Mouse (Mus musculus) urinary bladder, postnatal 36 days (tissue): Measurements from ENCODE around the gene Efcab6.

Experiments
- DNase-seq, 2 experiments: peaks; one replicate each; pipeline ENCODE4 v3.0.0; 2022; ENCODE audit warnings: low spot score in 2 of 2, mixed read lengths in 1 of 2

Gene Efcab6

DNA sequence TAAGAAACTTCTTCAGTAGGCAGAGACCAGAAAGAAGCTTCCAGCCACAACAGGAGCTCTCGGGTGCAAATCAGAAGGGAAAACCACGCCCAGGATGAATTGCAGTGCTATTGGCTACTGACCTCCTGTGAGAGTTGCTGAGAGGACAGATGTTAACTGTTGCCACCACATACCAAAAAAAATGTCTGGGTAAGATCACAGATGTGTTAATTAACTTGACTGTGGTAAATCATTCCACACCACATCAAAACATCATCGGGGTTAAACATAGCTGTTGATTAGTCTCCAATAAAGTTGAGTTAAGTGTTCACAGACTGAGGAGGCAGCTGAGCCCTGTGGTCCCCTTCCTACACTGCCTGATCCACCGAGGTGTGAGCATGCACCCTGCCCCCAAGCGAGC, 88.1 kb downstream of the Efcab6 start:
- DNase-seq: no peak

GRCm38 (mm10) chr15:83972206-83972605, 93.0 kb downstream of the Efcab6 start:
- DNase-seq: no peak

DNA sequence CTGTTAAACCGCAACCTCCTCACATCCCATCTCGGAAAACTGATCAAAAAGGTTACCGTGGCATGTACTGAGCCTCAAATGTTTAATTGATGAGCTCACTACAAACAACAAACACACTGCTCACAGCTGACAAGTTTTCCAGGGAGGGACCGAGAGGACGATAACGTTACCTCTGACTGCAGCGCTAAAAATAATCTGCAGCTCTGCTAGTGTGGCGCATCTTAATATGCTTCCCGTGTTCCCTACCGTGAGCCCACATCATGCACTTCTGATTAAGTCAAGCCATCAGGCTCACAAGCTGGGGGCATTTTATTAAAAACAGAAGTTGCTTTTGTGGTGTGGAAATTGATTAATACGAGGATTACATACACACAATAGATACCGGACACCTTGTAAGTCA, 97.4 kb downstream of the Efcab6 start:
- no peak for DNase-seq

- no peak for DNase-seq
Observed at GRCm38 (mm10) chr15:83965126-83965525, 100.1 kb downstream of the Efcab6 start.

DNA sequence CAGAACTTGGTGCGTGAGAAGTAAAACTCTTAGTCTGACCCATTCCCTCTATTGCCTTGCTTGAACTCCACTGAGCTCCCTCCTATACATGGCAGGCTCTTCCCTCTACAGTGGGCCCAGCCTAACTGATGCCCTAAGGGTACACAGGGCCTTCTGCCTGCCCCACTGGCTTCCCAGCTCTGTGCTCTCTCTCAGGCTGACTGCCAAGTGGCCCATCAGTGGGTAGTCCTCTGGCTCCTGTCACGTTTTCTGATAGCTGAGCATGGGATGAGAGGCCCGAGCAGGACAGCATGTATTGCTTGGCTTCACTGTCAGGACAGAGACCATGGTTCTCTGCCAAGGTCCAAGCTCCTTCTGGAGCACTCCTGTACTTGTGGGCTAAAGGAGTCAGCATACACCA, 106.8 kb downstream of the Efcab6 start:
- DNase-seq: no peak

DNA sequence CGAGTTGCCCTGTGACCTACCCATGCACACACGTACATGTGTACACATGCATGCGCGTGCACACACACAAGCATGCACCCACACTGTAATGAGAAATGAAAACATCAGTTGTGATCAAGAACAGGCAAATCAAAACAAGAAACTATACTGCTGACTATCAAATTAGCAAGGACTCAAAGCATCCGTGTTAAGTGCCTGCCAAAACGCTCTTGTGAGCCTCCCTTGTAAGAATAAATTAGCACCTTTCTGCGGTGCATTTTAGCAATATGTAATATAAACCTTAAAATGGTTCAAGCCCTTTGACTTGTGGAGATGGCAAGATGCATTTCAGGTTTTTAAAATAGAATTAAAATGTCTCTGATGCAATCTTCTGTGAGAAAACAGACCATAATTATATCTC, 108.2 kb downstream of the Efcab6 start:
- no peak for DNase-seq

DNA sequence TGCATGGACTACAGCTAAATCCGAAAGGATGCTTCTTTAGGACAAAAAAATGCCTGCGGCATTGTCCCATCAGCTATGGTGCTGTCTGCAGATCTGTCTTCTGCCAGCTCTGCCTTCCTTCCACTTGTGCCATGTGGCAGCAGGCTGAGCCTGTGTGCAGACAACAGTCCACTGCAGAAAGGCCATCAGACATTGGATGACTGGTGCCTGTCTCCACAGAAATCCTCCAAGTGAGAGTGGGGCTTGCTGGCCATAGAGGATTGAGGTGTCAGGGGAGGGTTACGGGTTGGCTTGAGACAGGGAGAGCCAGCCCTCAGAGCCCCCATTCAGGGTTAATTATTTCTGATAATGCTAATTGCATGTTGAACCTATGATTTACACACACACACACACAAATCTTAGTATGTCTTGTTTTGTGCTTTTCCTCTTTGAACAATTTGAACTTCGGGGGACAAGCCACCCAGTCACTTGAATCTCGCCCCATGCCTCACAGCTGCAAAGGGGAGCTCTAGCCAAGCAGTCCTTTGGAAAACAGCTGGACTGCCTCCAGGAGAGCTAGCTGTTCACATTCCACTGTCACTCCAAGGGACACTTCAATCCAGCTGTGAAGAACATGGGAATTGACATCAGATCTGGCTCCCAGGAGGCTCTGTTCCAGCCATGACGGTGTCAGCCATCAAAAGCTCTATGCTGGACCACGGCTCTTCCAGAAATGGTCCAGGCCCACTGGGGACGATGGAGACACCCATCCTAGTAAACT, 109.1 kb downstream of the Efcab6 start:
- DNase-seq: no peak

GRCm38 (mm10) chr15:83949729-83950491, 115.3 kb downstream of the Efcab6 start:
- no peak for DNase-seq

GRCm38 (mm10) chr15:83939703-83940102, 125.5 kb downstream of the Efcab6 start:
- DNase-seq: no peak

- no peak for DNase-seq
Observed at GRCm38 (mm10) chr15:83938466-83938865, 126.7 kb downstream of the Efcab6 start.

DNA sequence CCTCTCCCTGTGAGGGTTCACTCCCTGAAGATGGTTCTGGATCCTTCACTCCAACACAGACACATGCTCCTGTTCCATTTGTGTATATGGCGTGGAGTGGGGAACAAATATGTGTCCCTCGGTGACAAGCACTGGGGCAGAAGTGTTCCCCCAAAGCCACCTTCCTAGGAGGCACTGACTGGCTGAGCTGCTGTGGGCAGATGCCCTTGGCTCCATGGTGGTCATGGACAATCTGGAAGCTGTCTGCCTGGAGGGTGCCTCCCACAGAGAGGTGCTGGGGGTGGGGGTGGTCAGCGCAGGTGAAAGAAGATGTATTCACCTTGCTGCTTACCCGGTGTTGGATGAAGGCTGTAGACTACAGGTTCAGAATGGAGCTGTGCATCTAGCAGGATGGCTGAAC, 128.7 kb downstream of the Efcab6 start:
- no peak for DNase-seq

GRCm38 (mm10) chr15:83934816-83935215, 130.4 kb downstream of the Efcab6 start:
- no peak for DNase-seq

DNA sequence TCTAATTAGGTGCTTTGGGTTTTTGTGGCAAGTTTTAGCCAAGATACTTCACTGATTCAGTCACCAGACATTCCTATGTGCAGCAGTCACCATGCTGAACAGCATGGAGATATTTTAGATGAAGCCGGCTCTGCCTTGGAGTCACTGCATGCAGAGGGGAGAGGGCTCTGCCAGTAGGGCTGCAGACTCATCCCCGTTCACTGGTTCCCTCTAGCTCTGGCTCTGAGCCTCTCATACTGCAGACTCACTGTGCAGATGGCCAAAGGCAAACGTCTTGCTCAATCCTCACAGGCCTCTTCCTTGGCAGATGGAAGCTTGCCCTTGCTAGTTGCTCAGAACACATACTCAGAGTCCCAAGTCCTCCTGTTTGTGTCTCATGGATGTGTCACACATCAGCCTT, 139.8 kb downstream of the Efcab6 start:
- DNase-seq: no peak

DNA sequence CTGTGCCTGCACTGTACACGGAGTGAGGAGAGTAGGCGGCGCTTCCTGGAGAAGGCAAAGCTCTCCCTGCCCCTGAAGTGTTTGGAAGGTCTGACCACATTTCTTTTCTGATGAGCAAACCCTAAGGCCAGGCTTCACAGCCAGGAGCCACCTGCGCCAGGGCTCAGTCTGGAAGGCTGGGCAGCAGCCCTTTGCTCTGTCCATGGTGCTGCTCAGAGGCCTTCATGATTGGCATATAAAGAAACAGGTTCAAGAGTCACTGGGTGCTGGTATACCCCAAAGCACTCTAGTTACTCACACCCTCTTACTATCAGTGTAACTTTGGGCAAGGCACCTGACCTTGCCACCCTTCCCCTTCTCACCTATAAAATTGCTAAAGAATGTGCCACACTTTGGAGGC, 140.5 kb downstream of the Efcab6 start:
- no peak for DNase-seq

GRCm38 (mm10) chr15:83915376-83915775, 149.8 kb downstream of the Efcab6 start:
- DNase-seq: no peak

DNA sequence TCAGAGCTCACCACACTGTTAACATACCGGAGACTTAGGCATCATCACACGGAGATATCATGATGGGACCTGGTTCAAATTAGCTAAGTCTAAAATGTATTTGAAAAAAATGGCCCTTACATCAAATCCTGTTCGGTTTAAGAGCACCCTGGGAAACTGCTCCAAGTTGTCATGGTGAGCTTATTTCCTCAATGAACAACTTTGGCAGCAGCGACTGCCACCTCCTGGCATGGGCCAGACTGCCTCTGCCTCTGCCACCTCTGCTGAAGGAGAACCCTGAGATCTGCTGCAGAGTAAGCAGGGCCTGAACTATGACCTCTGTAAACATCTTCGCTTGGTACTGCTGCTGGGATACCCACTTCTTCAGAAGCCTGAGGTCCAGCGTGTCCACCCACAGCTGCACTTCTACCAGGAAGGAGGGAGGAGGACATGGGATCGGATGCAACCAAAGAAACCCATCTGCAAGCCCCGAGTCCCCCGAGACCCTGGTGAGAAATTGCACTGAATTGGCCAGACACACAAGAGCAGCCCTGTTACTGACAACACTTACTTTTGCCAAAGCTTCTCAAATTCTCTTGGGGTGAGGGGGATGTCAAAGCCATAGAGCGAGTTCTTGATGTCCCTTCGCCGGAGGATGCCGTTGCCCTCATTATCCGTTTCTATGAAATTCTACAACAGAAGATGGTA, 152.0 kb downstream of the Efcab6 start:
- DNase-seq: no peak

- no peak for DNase-seq
Observed at GRCm38 (mm10) chr15:83906472-83906871, 158.7 kb downstream of the Efcab6 start.

DNA sequence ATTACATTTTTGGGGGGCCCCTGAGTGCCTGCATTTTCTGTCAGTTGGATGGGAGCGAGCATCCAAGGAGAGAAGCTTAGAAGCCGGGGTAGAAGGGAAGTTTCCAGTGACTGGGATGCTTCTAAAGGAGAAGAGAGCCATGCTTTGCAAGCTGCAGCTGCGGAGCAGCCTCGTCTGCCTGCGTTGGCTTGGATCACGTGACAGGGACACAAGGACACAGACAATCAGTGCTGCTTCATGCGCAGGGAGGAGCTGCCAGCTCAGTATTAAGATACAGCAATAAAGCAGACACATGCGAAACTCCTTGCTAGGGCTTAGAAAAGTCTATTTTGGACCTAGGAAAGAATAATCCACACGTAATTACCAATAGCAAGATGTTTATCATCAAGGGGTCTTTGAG, 167.9 kb downstream of the Efcab6 start:
- DNase-seq: no peak

- DNase-seq: no peak
Observed at GRCm38 (mm10) chr15:83896011-83896410, 169.2 kb downstream of the Efcab6 start.

- DNase-seq: peak in 1 of 2 experiments; percentile 12
Observed at GRCm38 (mm10) chr15:83894261-83894660, 170.9 kb downstream of the Efcab6 start.

DNA sequence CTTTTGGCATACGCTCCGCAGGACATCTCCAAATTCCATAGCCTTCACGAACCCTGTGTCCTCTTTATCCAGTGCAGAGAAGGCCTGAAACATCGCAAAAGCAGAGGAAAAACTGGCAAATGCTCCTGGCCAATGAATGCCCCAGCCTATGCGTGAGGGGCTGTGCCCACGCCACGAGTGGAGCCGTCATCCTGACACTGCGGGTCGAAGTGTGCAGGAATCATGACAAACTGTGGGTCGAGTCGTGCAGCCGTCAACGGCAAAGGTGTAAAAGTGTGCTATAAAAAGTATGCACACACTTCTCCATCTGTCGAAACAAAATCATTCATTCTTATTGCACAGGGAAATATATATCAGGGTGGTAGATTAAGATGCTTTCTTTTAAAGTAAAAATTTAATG, 172.3 kb downstream of the Efcab6 start:
- DNase-seq: no peak

- no peak for DNase-seq
Observed at GRCm38 (mm10) chr15:83884291-83884690, 180.9 kb downstream of the Efcab6 start.

DNA sequence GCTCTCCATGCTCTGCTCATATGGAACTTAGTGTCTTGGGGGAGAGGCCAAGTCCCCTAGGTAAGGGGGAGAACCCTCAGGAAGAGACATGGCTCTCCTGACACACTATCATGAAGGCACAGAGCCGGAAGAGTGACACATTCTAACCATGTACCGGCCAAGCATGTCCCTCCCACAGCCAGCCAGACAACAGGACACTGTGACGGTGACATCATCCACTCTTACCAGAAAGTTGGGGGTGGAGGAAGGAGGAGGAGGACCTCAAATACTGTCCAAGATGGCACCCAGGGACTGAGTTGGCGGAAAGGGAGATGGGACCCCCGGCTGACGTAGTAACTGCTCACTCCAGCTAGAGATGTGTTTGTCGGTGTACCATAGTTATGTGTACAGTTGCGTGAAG, 181.4 kb downstream of the Efcab6 start:
- DNase-seq: no peak
